Mouse (Mus musculus) intestine, embryonic 16.5 days (tissue): ENCODE measurements around the gene Dlg2. TPM values are rescaled to one million over a fixed set of nuclear protein-coding genes. Genes with fewer than 3 reads are reported as not detected.

Experiments
- ATAC-seq: fragments of 200-750 bp; cut with Nextera tagmentation; 2 replicates; pipeline ENCODE4 v1.8.0; 2017; ENCODE audit warnings: moderate TSS enrichment, moderate library complexity
- H3K27ac ChIP-seq: fragments of 300-500 bp; sonication (generic); 2 replicates; pipeline ENCODE4 v1.5.1; 2014; ENCODE audit warnings: mild to moderate bottlenecking, low read length
- H3K27me3 ChIP-seq: fragments of 300-500 bp; sonication (generic); replicated peaks from 2 replicates; pipeline ENCODE4 v1.6.1; 2014; ENCODE audit warnings: low read length, control low read depth, mixed read lengths; ENCODE audit not compliant: control insufficient read depth, insufficient read depth
- H3K36me3 ChIP-seq: fragments of 300-500 bp; sonication (generic); 2 replicates; pipeline ENCODE4 v1.6.1; 2014; ENCODE audit warnings: low read length, control low read depth; ENCODE audit not compliant: control insufficient read depth, insufficient read depth
- H3K4me1 ChIP-seq: fragments of 300-500 bp; sonication (generic); 2 replicates; pipeline ENCODE4 v1.6.1; 2014; ENCODE audit warnings: low read length, control low read depth, mixed read lengths; ENCODE audit not compliant: control insufficient read depth, insufficient read depth
- H3K4me2 ChIP-seq: fragments of 300-500 bp; sonication (generic); 2 replicates; pipeline ENCODE4 v1.6.1; 2014; ENCODE audit warnings: low read depth, low read length, control low read depth
- H3K4me3 ChIP-seq: fragments of 300-500 bp; sonication (generic); 2 replicates; pipeline ENCODE4 v1.5.1; 2014; ENCODE audit warnings: mild to moderate bottlenecking, low read length
- H3K9ac ChIP-seq: fragments of 300-500 bp; sonication (generic); 2 replicates; pipeline ENCODE4 v1.6.1; 2014; ENCODE audit warnings: low read depth, low read length
- H3K9me3 ChIP-seq: fragments of 300-500 bp; sonication (generic); 2 replicates; pipeline ENCODE4 v1.6.1; 2016; ENCODE audit warnings: low read length, control low read depth; ENCODE audit not compliant: control insufficient read depth
- WGBS: fragments of 180-500 bp; shearing (Covaris S2); extraction: QIAGEN DNeasy Blood & Tissue Kit; methylation state at CpG from one replicate; pipeline ENCODE4 v1.1.7; 2014; 5-methylcytosine and 5-hydroxymethylcytosine counted together
- polyA plus RNA-seq: library from polyadenylated mRNA; unstranded; fragments of >200 nt; fragmentation: Nextera tagmentation; extraction: Ambion mirVana; gene quantifications from 2 replicates; pipeline ENCODE4 v1.2.1, GENCODE M21; 2015

Gene Dlg2
- polyA plus RNA-seq, 1 experiment from 2014 or later: 3.9 TPM

DNA sequence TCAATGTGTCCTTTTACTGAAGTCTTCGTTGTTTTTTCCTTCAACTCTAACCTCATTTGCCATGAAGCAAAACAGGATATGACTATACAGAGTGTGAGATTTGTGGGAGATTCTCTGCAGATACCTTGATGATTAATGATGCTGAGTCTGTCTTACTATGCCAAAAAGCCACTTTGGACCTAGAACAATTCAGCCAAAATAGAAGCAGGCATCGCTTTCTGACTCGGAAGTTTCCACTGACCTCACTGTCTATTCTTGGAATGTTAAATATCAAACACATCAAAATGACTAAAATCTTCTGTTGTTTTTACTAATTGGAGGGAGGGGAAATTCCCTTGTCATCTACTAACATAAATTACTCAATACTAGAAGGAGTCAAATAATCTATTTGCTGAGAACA is 1657.8 kb downstream of the Dlg2 start:
- H3K4me3 ChIP-seq: no peak overlapping the region
- no peaks in the 10 kb centered on the region for H3K4me1 ChIP-seq
- no peak for ATAC-seq
- no peak overlapping the region for H3K4me2 ChIP-seq
- 73% methylated on average over 3 of the region's 3 CpGs for WGBS
- H3K9me3 ChIP-seq: no peaks in the 10 kb centered on the region
- no peak overlapping the region for H3K9ac ChIP-seq
- H3K27me3 ChIP-seq: no peaks in the 10 kb centered on the region
- H3K36me3 ChIP-seq: no peaks in the 10 kb centered on the region
- H3K27ac ChIP-seq: no peak overlapping the region

DNA sequence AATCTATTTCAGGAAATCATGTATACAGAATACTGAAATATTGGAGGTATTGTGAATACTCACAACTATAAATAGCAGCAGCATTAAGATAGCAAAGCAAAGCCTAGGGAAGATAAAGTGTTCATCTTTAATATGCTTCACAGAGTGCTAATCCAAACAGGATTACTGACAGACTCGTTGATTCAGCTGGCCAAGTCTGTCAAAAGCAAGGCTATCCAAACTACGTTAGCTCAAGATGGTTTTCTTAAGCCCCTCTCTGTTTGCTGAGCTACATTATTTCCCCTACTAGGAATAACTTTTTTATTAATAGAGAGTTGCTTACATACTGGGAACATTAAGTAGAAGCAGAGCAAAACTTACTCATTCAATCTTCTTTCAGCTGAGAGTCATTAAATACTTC is 1659.2 kb downstream of the Dlg2 start:
- no peaks in the 10 kb centered on the region for H3K4me1 ChIP-seq
- 49% methylated on average over 2 of the region's 2 CpGs for WGBS
- no peak for ATAC-seq
- no peak overlapping the region for H3K9ac ChIP-seq
- no peaks in the 10 kb centered on the region for H3K27me3 ChIP-seq
- no peak overlapping the region for H3K4me3 ChIP-seq
- no peak overlapping the region for H3K27ac ChIP-seq
- H3K36me3 ChIP-seq: no peaks in the 10 kb centered on the region
- H3K9me3 ChIP-seq: no peaks in the 10 kb centered on the region
- H3K4me2 ChIP-seq: no peak overlapping the region

DNA sequence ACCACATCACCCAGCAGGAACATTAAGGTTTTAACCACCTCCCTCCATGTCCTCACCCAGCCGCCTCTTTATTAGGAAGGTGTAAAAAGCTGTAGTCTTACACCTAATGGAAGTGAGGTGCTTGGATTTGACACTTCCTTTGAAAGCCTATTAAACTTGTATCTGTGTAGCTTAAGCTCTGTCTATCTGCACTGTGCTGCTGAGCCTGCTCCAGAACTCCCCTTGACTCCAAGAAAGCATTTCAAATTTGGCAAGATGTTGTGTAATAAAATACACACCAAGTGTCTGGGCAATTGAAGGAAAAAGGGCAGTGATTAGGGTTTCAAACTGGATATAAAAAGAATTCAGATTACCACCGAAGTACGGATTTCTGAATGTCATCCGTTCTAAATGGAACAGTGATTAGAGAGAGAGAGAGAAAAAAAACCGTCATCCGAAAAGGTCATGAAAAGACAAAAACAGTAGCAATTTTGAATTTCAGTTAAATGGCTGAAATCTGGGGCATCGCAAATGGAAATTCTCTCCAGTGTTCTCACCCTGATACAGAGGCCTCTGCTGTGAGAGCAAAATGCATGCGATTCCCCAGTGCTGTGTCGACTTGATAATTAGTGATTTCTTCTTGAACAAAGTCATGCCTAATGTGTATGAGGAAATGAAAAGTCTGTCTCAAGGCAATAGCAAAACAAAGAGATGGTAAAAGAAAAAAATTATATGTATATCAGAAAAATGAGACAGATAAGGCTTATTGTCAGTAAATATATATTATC is 1663.8 kb downstream of the Dlg2 start:
- WGBS: 83% methylated on average over 9 of the region's 9 CpGs
- Histone ChIP-seq H3K9me3 (no peaks in the 10 kb centered on the region), H3K36me3 (no peaks in the 10 kb centered on the region), H3K4me2 (no peak overlapping the region), H3K27me3 (no peaks in the 10 kb centered on the region), H3K9ac (no peak overlapping the region), H3K4me1 (no peaks in the 10 kb centered on the region), H3K4me3 (no peak overlapping the region), H3K27ac (no peak overlapping the region)
- ATAC-seq: no peak

DNA sequence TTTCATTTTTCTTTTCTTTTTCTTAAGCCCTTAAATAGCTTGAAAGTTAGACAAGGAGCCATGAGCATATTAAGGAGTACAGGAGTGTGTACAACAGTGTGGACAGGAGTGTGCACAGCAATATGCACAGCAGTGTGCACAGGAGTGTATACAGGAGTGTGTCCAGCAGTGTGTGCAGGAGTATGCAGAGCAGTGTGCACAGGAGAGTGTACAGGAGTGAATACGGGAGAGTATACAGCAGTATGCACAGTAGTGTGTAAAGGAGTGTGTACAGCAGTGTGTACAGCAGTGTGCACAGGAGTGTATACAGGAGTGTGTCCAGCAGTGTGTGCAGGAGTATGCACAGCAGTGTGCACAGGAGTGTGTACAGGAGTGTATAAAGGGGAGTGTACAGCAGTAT is 1671.0 kb downstream of the Dlg2 start:
- H3K4me3 ChIP-seq: no peak overlapping the region
- ATAC-seq: no peak
- H3K36me3 ChIP-seq: no peaks in the 10 kb centered on the region
- H3K9ac ChIP-seq: no peak overlapping the region
- H3K4me1 ChIP-seq: no peaks in the 10 kb centered on the region
- no peak overlapping the region for H3K4me2 ChIP-seq
- 92% methylated on average over 1 of the region's 1 CpGs for WGBS
- no peaks in the 10 kb centered on the region for H3K9me3 ChIP-seq
- no peaks in the 10 kb centered on the region for H3K27me3 ChIP-seq
- H3K27ac ChIP-seq: no peak overlapping the region

DNA sequence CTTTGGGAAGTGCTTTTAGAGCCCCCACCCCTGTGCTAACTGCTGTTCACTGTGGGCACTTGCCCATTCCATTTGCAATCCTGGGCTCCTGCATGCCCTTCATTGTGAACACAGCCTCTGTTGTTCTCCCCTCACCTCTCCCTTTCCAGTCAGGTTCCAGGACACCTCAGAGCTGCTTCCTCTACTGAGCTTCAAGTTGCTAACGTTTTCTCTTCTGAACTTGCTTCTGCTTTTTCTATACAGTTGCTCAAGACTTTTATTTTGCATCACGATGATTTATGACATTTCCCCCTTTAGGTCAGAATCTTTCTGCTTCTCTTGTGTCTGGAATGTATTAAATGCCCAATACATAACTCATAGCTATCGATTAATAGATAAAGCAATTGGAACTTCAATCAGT is 1674.3 kb downstream of the Dlg2 start:
- H3K27me3 ChIP-seq: no peaks in the 10 kb centered on the region
- H3K9me3 ChIP-seq: no peaks in the 10 kb centered on the region
- no peak overlapping the region for H3K9ac ChIP-seq
- WGBS: 64% methylated on average over 3 of the region's 3 CpGs
- ATAC-seq: no peak
- no peaks in the 10 kb centered on the region for H3K36me3 ChIP-seq
- no peak overlapping the region for H3K4me3 ChIP-seq
- no peaks in the 10 kb centered on the region for H3K4me1 ChIP-seq
- no peak overlapping the region for H3K4me2 ChIP-seq
- no peak overlapping the region for H3K27ac ChIP-seq

DNA sequence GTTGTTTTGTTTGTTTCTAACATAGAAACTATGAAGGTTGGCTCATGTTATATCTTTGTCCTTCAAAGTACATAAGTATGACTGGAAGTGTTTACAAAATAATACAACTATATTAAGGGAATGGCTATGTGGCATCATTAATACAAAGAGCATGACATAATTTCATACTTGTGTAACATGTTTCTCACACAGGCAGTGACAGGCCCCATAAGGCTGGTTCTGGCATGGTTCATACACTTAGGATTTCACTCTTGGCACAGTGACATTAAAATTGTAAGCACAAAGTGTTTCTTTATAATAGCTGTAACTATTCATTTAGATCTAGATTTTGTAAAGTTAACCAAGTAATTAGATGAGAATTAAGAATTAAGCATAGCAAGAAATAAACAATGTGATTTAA is 1678.1 kb downstream of the Dlg2 start:
- H3K4me2 ChIP-seq: no peak overlapping the region
- H3K4me1 ChIP-seq: no peaks in the 10 kb centered on the region
- no peaks in the 10 kb centered on the region for H3K36me3 ChIP-seq
- no peak overlapping the region for H3K9ac ChIP-seq
- no peak for ATAC-seq
- no peaks in the 10 kb centered on the region for H3K27me3 ChIP-seq
- H3K4me3 ChIP-seq: no peak overlapping the region
- H3K27ac ChIP-seq: no peak overlapping the region
- no peaks in the 10 kb centered on the region for H3K9me3 ChIP-seq

DNA sequence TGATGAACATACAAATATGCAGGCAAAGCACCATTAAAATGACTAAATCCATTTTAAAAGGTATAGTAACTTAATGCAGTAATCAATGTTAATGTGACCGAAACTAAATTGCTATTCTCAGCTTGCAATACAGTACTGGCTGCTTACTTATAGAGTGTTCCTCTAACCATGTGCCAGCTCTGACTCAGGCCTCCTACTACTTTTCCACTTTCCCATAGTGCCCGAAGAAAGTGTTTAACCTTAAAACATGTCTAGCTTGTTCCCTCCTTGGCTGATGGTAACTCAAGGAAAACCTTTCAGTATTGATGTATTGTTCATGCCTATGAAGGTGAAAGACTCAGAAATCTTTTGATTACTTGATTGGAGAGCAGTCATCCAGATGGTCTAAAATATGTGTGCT is 1686.7 kb downstream of the Dlg2 start:
- no peak for ATAC-seq
- H3K27me3 ChIP-seq: no peaks in the 10 kb centered on the region
- 95% methylated on average over 2 of the region's 2 CpGs for WGBS

DNA sequence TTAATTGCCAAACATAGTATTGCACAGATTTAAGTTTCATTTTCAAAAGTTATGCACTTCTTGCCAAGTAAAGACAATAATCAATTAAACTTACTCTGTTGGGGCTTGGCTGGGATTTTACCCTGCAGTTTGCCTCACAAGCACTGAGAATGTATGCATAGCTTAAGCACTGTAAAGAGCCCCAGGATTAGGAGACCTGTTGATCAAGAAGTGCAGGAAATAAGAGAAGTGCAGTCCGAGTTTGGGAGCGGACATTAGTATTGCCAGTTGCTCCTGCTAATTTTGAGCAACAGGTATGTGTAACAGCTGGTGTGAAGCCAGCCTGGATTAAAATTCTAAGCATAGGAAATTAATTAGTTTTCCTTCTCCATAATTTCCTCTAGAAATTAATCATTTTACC is 1687.8 kb downstream of the Dlg2 start:
- no peaks in the 10 kb centered on the region for H3K36me3 ChIP-seq
- H3K9ac ChIP-seq: no peak overlapping the region
- no peak overlapping the region for H3K27ac ChIP-seq
- no peaks in the 10 kb centered on the region for H3K27me3 ChIP-seq
- no peaks in the 10 kb centered on the region for H3K4me1 ChIP-seq
- H3K9me3 ChIP-seq: no peaks in the 10 kb centered on the region
- no peak overlapping the region for H3K4me2 ChIP-seq
- no peak for ATAC-seq
- no peak overlapping the region for H3K4me3 ChIP-seq
- WGBS: 69% methylated on average over 2 of the region's 2 CpGs

More for the DNA sequence above, 1686.7 kb downstream of the Dlg2 start:
- Histone ChIP-seq H3K9ac (no peak overlapping the region), H3K36me3 (no peaks in the 10 kb centered on the region), H3K4me2 (no peak overlapping the region), H3K4me1 (no peaks in the 10 kb centered on the region), H3K4me3 (no peak overlapping the region), H3K9me3 (no peaks in the 10 kb centered on the region), H3K27ac (no peak overlapping the region)

DNA sequence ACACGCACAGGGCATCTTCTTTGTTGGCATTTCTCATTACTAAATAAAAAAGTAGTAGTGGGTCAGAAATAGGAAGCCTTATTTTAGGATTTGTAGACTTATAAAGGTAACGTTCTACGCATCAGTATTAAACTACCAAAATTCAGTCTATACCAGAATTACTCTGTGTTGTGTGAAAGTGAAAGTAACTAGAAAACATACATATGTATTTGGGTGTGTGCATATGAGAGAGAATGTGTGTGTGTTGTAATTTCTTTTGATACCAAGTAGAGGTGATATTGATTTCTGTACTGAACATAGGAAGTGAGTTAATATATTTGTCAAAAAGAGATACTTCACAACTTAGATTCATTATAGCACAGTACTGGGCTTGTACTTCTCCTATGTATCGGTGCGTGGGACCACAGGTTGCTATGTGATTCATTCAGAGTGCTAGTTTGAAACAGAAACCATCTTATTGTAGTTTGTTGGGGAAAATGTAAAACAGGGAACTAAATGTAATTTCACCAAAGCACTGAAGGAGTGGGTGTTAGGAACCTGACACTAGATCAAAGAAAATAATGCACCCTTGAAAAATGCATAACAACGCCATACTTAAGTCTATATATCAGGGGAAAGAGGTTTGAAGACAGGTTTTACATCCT is 1688.5 kb downstream of the Dlg2 start:
- H3K27me3 ChIP-seq: no peaks in the 10 kb centered on the region
- no peaks in the 10 kb centered on the region for H3K4me1 ChIP-seq
- H3K36me3 ChIP-seq: no peaks in the 10 kb centered on the region
- no peak overlapping the region for H3K27ac ChIP-seq
- H3K4me3 ChIP-seq: no peak overlapping the region
- H3K9me3 ChIP-seq: no peaks in the 10 kb centered on the region
- ATAC-seq: no peak
- H3K4me2 ChIP-seq: no peak overlapping the region
- H3K9ac ChIP-seq: no peak overlapping the region
- WGBS: 89% methylated on average over 6 of the region's 6 CpGs
